Mouse (Mus musculus) heart, postnatal 0 days (tissue): Measurements from ENCODE around the gene Wbp4.

ENCODE experiments used
- CTCF ChIP-seq: IDR thresholded peaks from 2 replicates; pipeline ENCODE4 v1.5.1; 2016; ENCODE audit warnings: antibody characterized with exemption, control low read depth, low read depth
- EP300 ChIP-seq: IDR thresholded peaks from 2 replicates; pipeline ENCODE4 v1.6.1; 2016; ENCODE audit warnings: antibody characterized with exemption, low read depth

- no peak for TF ChIP-seq EP300
- TF ChIP-seq CTCF, result no peak
Measured at GRCm38 (mm10) chr14:79460988-79461387, 20.3 kb downstream of the Wbp4 start.
